Mouse (Mus musculus) bone marrow macrophage, adult 2 months (primary cell): Measurements from ENCODE around the gene Tlx3.

ENCODE experiments used
- CTCF ChIP-seq: IDR thresholded peaks from 2 replicates; pipeline ENCODE4 v1.5.1; 2012; ENCODE audit warnings: low read depth, mild to moderate bottlenecking, low read length, moderate library complexity
- POLR2A ChIP-seq: IDR thresholded peaks from 2 replicates; pipeline ENCODE4 v1.6.1; 2012; ENCODE audit warnings: mild to moderate bottlenecking, low read depth, low read length, borderline replicate concordance

- TF ChIP-seq CTCF (peak; percentile 52; the same call in 1 of the 2 replicates), POLR2A (no peak)
These were observed 26.7 kb downstream of the Tlx3 start for GRCm38 (mm10) chr11:33176525-33177245.
